Mouse (Mus musculus): ENCODE data around the gene Dnaic2.

DNA sequence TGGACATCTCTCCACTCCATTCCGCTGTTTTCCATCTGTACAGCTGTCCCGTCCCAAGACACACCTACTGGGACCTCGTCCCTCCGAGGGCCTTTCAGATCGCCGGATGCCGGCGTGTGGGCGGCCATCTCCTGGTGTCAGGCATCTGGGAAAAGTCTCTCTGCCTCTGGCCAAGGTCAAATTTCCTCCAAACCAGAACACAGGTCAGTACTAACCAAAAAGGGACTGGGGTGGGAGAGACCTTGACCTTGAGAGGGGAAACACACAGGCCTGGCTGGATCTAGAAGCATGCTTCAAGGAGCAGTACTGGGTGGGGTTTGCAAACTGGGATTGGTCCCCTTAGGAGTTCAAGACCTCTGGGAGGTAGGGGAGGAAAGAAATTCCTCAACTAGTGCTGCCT, 62.5 kb downstream of the Dnaic2 start:
- TF ChIP-seq CTCF (IDR thresholded peaks at IDR 0.05) (no peak), POLR2A (IDR thresholded peaks at IDR 0.05; ENCODE audit: insufficient read depth, low read depth, low read length) (no peak)

All from heart, adult 2 months (tissue).